Mouse (Mus musculus) adrenal gland (tissue): ENCODE results near the gene Dctpp1.

Experiments
- intact Hi-C: fragments of 180-260 bp; cut with DNase I; formaldehyde crosslinking; loops from one replicate; pipeline ENCODE4 v1.15.1; 2025

Gene Dctpp1

DNA sequence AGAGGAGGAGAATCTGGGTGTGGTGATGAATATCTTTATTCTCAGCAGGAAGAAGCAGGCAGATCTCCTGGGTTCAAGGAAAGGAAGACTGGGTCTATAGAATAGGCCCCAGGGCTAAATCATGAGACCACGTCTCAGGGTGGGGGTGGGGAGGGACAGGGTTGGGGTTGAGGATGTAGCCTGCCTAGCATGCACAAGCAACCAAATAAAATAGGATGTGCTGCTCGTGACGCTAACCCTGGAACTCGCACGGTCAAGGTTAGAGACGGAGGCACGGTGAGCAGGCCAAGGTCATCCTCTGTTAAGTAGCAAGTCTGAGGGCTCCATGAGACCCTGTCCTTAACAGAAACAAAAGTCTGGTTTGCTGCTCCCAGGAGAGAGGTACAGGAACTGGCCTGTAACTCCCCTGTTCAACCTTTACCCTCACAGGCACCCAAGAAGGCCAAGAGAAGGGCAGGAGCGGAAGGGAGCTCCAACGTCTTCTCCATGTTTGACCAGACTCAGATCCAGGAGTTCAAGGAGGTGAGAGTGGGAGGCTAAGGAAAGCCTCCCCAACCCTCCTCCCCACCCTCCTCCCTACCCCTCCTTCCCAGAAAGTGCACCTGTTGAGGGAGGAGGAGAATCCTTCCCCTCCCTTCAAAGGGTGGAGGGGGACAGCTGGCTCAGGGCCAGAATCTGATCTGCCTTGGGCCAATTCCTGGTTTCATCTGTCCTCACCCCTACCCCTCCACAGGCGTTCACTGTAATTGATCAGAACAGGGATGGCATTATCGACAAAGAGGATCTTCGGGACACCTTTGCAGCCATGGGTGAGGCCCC is 47.9 kb downstream of the Dctpp1 start:
- intact Hi-C loops, result no loop called here

DNA sequence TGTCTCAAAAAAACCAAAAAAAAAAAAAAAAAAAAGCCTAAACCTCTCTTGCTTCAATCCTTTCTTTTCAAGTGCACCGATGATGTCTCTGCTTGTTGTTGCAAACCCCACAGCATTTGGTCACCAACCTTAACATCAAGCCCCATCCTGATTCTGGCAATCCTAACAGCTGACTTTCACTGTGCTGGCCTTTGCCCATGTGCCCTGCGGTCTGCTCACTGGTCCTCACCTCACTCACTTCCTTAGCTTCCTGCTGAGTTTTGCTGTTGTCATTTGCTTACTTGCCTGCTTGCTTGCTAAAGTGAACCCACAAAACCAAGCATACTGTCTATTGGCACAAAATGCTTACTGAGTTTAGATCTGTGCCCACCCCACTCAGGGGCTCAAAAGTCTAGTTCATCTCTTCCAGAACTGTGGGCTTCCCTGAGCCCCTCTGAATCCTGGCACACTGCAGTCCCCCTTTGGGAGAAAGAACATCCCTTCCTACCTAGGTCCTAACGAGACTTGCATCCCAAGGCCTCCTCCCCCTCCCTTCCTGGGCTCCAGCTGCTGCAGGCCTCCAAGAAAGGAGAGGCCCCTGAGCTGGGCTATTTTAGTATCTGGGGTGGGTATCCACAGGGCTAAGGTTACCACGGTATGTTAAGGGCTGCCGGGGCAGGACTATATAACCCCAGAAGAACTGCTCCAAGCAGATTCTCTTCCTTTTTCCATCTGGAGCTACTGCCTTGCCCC is 49.3 kb downstream of the Dctpp1 start:
- intact Hi-C loops, result no loop called here

DNA sequence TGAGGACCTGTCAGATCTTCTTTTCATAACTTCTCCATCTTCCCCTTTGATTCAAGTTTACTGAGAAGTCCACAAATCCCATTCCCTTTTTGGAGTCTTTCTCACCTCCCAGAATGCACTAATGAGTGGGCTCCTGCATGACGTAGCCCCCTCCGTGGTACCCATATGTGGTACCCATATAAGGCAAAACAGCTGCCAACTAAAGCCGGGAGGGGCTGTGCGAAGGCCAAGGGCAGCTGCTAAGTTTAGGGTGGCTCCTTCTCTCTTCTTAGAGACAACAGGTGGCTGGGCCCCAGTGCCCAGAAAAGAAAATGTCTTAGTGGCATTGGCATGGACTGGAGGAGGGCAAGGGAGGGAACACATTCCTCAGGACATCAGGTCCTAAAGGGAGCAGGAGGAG is 50.2 kb downstream of the Dctpp1 start:
- intact Hi-C loops, result no loop called here

DNA sequence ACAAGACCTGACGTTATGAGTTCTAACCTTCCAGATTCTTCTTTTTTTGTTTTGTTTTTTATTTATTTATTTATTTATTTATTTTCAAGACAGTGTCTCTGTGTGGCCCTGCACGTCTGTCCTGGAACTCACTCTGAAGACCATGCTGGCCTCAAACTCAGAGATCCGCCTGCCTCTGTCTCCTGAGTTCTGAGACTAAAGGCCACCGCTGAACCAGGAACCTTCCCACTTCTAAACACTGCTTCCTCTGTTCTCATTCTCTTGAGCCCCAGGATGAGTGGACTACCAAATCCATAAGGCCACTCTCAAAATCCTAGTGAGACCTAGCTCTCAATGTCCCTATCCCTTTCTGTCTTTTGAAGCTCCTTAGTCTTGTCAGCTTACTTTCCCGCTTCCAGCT is 50.7 kb downstream of the Dctpp1 start:
- intact Hi-C loops, result no loop called here

DNA sequence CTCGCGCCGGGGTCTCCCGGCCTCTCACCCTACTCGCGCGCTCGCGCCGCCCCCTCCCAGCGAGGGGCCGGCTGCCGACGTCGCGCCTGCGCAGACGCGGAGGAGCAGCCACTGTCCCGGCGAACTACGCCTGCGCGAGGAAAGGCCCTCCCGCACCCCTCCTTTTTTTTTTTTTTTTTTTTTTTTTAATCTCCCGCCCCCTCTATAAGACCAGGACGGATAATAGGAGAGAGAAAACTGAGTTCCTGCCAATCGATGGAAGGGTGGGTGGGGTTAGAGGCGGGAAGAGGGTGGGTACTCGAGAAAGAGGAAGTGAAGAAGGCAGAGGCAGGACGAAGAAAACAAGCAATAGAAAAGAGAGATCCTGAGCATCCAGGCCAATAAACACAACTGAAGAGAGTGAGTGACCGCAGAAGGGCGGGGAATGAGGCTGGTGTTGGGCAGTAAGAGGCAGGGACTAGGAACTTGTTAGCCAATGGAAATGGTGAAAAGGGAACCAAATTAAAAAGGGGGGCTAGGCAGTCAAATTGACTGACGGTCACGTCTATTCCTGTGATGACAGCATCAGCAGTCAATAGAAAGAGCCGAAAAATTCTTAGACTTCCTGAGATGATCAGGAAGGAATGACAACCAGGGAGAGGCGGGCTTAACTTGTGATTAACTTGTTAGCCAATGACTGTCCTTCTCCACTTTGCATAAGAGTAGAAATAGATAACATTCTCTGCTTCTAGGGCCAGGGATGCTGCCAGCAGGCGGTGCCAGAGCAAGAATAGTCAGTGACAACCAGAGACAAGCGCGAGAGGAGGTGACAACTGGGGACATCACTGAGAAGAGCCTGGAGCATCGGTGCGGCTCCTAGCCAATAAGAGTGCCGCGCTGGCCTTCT is 51.7 kb downstream of the Dctpp1 start, which contains the start of gene Mylpf:
Gene Mylpf, plus strand, starts transcription at position 338 of the 886 bp plus-strand sequence.
- intact Hi-C loops, result no loop called here

DNA sequence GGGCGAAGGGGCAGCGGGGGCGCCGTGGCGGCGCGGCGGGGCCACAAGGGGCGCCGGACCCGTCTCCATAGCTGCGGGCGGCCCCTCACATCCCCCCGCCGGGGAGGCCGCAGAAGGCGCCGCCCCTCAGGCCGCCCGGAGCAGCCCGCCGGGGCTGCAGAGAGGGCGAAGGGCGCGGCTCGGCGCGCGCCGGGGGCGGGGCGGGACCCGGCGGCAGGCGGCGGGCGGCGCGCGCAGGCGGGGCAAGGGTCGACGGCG is 52.3 kb downstream of the Dctpp1 start, which contains the start of gene Tbc1d10b:
Gene Tbc1d10b, minus strand, starts transcription at position 174 of the 258 bp plus-strand sequence.
- intact Hi-C loops, result no loop called here

DNA sequence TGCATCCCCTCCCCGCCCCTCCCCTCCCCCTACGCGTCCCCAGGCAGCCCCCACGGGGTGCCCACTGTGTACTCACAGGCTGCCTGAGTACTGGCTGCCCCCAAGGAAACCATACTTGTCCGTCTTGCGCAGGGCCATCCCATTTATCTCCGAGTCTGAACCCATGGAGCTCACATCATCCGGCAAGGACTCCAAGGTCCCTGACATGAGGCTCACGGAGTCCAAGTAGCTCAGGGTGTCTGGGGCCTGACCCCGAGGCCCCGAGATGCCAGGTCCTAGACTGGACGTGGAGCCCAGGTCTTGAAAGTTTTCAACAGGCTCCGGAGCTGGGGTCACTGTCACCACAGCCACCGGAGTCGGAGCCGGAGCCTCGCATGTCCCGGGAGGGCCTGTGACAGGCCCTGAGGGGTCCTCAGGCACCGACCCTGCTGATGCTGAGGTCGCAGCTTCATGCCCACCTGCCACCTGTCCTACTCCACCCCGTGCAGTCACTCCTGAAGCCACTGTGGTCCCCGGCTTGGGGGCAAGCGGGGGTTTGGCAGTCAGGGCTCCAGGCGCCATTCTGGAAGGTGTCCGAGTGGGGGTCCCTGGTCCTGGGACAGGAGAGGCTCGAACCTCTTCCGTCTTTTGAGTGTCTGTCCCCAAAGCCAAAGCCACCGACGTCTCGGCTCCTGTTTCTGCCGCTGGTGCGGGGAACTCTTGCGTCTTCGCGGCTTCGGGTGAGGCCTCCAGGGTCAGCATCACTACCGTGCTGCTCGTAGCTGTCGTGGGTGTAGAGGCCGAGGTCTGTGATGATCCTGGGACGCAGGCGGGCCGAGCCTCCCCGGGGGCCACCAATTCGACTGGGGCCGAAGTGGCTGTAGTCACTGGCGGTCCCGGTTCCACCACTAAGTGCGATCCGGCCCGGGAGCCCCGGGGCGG is 52.9 kb downstream of the Dctpp1 start:
- intact Hi-C loops, result no loop called here
